Mouse (Mus musculus) myocyte (in vitro differentiated cells): Measurements from ENCODE around the gene Cd200.

Source experiments
- CEBPB ChIP-seq: IDR thresholded peaks from 2 replicates; pipeline ENCODE4 v1.6.1; 2011; ENCODE audit warnings: mild to moderate bottlenecking, moderate library complexity; ENCODE audit not compliant: poor library complexity, insufficient read depth, severe bottlenecking
- E2F4 ChIP-seq: IDR thresholded peaks from one replicate; pipeline ENCODE4 v1.6.1; 2011; ENCODE audit warnings: mild to moderate bottlenecking, control low read depth, moderate library complexity; ENCODE audit not compliant: insufficient read depth
- MAX ChIP-seq: IDR thresholded peaks from one replicate; pipeline ENCODE4 v1.6.1; 2011; ENCODE audit warnings: low read depth, mild to moderate bottlenecking, control low read depth
- MYOD1 ChIP-seq, 3 experiments: IDR thresholded peaks; one replicate each; pipeline ENCODE4 v1.6.1; 2011; ENCODE audit warnings: control low read depth in 2 of 3, low read depth in 2 of 3, mild to moderate bottlenecking in 2 of 3, moderate library complexity in 1 of 3; ENCODE audit not compliant: insufficient read length in 2 of 3, control insufficient read depth in 1 of 3
- MYOG ChIP-seq, 3 experiments: IDR thresholded peaks; one replicate each; pipeline ENCODE4 v1.6.1; 2011; ENCODE audit warnings: control low read depth in 2 of 3, low read depth in 2 of 3, mild to moderate bottlenecking in 2 of 3; ENCODE audit not compliant: insufficient read length in 2 of 3, control insufficient read depth in 1 of 3, insufficient read depth in 1 of 3
- POLR2A ChIP-seq: IDR thresholded peaks from one replicate; pipeline ENCODE4 v1.6.1; 2011; ENCODE audit warnings: low read depth, mild to moderate bottlenecking, control low read depth, moderate library complexity; ENCODE audit not compliant: insufficient read length
- POLR2AphosphoS2 ChIP-seq: IDR thresholded peaks from one replicate; pipeline ENCODE4 v1.6.1; 2011; ENCODE audit warnings: low read depth, control low read depth; ENCODE audit not compliant: insufficient read length
- REST ChIP-seq: IDR thresholded peaks from one replicate; pipeline ENCODE4 v1.6.1; 2011; ENCODE audit warnings: mild to moderate bottlenecking, control low read depth, moderate library complexity; ENCODE audit not compliant: insufficient read depth, insufficient read length
- SRF ChIP-seq: IDR thresholded peaks from one replicate; pipeline ENCODE4 v1.6.1; 2011; ENCODE audit warnings: low read depth; ENCODE audit not compliant: control insufficient read depth, insufficient read length
- TCF12 ChIP-seq: IDR thresholded peaks from one replicate; pipeline ENCODE4 v1.6.1; 2011; ENCODE audit warnings: mild to moderate bottlenecking, control low read depth; ENCODE audit not compliant: poor library complexity, insufficient read depth, severe bottlenecking
- TCF3 ChIP-seq: IDR thresholded peaks from one replicate; pipeline ENCODE4 v1.6.1; 2011; ENCODE audit warnings: low read depth, control low read depth; ENCODE audit not compliant: insufficient read length
- USF1 ChIP-seq: IDR thresholded peaks from one replicate; pipeline ENCODE4 v1.6.1; 2011; ENCODE audit warnings: low read depth, mild to moderate bottlenecking, control low read depth, moderate library complexity

DNA sequence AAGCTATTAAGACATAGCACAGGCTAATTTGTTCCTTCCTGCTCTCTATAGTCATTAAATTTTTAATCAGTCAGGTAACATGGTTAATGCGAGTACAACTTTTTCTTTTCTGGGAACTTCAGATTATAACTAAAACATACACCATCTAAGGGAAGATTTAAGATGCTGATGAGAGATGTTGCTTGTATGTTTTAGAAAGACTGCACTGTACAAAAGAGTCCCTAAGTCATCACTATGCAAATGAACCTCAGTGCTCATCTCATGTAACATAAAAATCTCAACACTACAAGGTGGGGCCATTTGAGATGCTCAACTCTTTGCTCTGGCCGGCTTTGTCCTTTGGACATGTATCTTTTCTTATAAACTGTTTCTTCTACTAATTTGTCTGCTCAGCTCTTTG, 62.5 kb downstream of the Cd200 start:
- TF ChIP-seq POLR2A (no peak), REST (no peak), MAX (no peak), POLR2AphosphoS2 (no peak), MYOD1 (IDR thresholded peaks at IDR 0.05; ENCODE audit: control insufficient read depth in 1 of 3, insufficient read length in 2 of 3, low read depth in 2 of 3) (no peak), USF1 (no peak), TCF12 (no peak), SRF (no peak), E2F4 (no peak), MYOG (IDR thresholded peaks at IDR 0.05; ENCODE audit: control insufficient read depth in 1 of 3, insufficient read depth in 1 of 3, insufficient read length in 2 of 3, low read depth in 2 of 3) (no peak), TCF3 (no peak), CEBPB (no peak)
